Mouse (Mus musculus) gastrocnemius, postnatal 25 days (tissue): Measurements from ENCODE around the gene Gpm6a. TPM values are rescaled to one million over a fixed set of nuclear protein-coding genes. Genes with fewer than 3 reads are reported as not detected.

Experiments used
- DNase-seq: peaks from one replicate; pipeline ENCODE4 v3.0.0; 2022
- long read RNA-seq, 2 experiments: library from polyadenylated mRNA; stranded (forward); transcript quantifications; one replicate each; pipeline ENCODE4 v2.0.0; 2021
- total RNA-seq, 2 experiments: library from RNA; stranded (reverse); gene quantifications; 1 replicate in 1 of 2; 2 replicates in 1 of 2; pipeline ENCODE4 v1.2.3; 2021

The Gpm6a gene
- total RNA-seq, result under 1 TPM; 0.59 to 0.78 TPM
- long read RNA-seq, experiment 1, result 0 reads
- long read RNA-seq, experiment 2, result 0 reads

DNA sequence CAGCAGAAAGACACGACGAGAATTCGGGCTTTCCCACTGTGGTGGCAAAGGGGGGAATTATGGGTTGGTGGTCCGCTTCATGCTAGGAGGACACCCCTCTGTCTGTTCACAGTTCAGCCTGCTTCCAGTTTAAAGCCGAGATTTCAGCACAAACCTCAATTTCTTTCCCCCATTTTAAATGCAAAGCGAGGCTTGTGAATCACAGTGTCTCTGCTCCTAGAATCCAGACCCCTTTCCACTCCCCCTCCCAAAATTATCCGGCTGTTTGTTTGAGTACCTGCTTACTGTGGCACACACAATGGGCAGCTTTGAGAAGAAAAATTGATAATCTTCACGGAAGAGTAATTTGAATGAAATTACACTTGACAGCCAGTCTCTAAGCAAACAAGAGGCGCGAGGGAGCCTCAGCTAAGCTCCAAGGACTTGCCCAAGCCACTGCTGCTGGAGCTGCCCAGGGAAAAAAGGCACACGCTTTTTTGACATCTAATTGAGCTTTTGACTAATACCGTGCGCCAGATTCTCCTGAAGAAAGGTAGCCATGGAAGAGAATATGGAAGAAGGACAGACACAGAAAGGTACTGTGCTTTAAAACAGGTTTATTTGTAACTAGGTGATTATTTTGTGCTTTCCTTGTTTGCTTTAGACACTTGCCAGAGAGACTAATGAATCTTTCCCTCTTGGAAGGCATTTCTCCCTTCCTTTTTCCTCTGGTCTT, at the start of gene Gpm6a:
Gpm6a (plus strand) TSS at position 103 of the 715 bp plus-strand sequence.
- DNase-seq, result no peak

- no peak for DNase-seq
Measured at GRCm38 (mm10) chr8:54912891-54913290, 41.8 kb upstream of the Gpm6a start.

DNA sequence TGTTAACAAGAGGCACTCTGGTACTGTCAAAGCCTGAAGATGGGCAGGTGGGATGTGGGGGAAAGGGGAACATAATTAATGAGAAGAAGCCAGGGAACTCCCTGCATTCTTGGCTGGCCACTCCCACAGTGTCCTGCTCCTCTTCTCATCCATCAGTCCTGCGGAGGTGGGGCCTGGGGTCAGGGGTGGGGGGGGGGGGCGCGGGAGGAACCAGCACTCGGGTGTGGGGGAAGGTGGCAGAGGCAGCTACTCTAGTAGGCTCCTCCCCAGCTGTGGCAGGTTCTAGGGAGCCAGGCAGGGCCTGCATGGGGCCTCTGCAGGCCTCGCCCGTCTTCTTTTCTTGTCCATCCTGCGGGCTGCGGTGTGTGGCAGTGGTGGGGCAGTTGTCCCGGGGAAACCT, 36.9 kb upstream of the Gpm6a start:
- no peak for DNase-seq

GRCm38 (mm10) chr8:54922160-54922855, 32.3 kb upstream of the Gpm6a start:
- DNase-seq, result no peak

- DNase-seq, result no peak
Measured at GRCm38 (mm10) chr8:54924936-54925335, 29.7 kb upstream of the Gpm6a start.

DNA sequence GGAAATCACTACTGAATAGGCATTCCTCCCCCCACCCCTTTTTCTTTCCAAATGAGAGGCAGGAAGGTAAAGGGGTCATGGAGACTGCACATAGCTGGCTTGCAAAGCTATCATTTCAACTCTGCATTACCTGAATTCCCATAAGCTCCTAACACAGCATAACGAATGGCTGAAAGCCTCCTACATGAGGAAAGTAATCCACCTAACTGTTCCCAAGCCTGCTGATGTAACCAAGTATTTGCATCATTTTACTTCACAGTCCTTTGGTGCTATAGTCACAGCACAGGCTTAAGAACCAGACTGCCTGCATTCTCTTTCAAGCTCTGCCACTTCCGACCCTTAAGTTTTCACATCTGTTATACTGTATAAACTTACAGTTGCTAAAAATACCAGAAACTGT, 22.3 kb upstream of the Gpm6a start:
- no peak for DNase-seq

DNA sequence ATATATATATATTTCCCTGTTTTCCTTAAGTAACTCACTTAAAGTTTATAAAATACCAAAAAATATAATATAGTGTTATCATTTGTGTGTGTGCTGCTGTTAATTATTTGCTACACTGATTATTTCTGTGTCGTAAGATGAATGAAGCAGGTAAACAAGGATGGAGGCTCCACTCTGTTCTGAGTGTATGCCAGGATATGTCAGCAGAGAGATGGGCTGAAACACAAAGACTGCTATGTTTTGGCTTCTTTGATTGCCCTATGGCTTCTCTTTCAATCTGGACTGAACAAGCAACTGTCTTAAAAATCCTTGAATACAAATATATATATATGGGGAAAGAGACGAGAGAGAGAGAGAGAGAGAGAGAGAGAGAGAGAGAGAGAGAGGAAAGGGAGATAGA, 1.3 kb upstream of the Gpm6a start:
- no peak for DNase-seq

GRCm38 (mm10) chr8:54954030-54954429, 613 bp upstream of the Gpm6a start:
- DNase-seq, result no peak

DNA sequence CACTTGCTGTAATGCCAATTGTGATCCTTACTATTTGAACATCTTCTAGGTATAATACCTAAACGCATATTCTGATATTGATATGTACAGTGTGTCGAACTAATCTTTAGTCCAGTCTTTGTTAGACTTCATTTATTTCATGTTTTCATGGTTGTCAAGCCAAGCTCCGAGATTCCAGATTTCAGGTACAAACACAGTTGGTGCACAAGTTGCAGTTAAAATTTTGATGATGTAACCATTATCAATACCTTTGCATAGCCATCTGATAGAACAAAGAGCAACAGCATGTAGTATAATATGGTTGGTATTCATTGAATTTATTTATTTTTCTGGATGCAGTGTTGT, 785 bp downstream of the Gpm6a start:
- DNase-seq, result no peak

DNA sequence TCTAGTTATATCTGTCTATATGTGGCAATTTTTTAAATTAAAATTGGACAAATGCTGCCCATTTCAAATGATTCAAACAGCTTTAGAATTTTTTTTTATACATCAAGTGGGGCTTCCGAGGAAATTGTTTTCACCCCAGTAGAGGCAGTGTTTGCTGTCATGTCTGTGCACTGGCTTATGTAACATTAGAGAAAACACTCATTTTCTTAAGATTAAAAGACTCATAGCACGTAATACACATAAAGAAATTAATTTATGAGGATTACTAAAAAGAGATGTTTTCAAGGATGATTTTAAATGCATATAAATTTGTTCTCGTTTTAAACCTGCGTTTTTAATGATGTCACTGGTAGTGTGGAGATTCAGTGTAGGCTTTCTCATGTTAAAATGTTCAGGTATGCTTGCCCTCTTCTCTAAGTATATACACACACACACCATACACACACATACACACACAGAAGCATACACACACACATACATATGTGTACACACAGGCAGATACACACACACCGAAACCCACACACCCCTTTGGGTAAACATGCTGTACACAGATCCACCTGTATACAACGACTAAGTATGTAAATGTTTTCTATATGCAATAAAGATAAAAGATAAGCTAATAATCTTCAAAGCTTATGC, 1.4 kb downstream of the Gpm6a start:
- no peak for DNase-seq

DNA sequence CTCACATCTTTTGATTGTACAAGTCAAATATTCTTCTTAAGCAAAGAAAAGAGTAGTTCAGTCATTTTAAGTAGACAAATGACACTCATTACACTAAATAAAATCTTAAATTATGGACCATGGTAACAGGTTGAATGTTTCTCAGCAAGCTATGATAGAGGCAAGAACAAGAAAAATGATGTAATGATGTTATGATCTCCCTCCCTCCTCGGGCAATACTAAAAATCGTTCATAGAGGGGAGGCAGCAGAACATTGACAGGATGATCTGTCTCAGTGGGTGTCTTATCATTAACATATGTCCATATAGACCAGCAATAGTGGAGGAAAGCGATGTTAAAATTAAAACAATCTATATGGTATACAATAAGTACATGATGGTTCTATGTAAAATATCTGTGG, 2.1 kb downstream of the Gpm6a start:
- DNase-seq, result no peak

- DNase-seq, result no peak
Measured at GRCm38 (mm10) chr8:54957506-54957905, 2.9 kb downstream of the Gpm6a start.

GRCm38 (mm10) chr8:54961571-54961970, 6.9 kb downstream of the Gpm6a start:
- DNase-seq, result no peak

GRCm38 (mm10) chr8:54975020-54975419, 20.4 kb downstream of the Gpm6a start:
- no peak for DNase-seq

GRCm38 (mm10) chr8:54975506-54975905, 20.9 kb downstream of the Gpm6a start:
- no peak for DNase-seq

DNA sequence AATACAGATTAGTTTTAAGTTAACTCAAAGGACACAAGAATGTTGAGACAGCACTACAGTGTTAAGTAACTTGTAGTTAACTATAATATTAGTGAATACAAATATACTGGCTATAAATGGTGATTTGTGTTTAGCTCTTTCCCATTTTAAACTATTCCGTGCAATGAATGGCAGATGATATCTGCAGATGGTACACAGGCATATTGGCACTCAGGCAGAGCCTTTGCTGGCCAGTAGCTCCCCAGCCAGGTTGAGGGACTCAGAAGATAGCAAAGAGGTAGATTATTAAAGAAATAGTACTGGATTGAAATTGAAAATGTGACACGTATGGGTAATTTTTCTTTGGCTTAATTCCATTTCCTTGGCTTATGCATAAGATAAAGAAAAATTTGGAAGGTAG, 21.3 kb downstream of the Gpm6a start:
- DNase-seq, result no peak

GRCm38 (mm10) chr8:54976663-54977062, 22.0 kb downstream of the Gpm6a start:
- DNase-seq, result no peak

GRCm38 (mm10) chr8:54986791-54987190, 32.1 kb downstream of the Gpm6a start:
- DNase-seq, result no peak

DNA sequence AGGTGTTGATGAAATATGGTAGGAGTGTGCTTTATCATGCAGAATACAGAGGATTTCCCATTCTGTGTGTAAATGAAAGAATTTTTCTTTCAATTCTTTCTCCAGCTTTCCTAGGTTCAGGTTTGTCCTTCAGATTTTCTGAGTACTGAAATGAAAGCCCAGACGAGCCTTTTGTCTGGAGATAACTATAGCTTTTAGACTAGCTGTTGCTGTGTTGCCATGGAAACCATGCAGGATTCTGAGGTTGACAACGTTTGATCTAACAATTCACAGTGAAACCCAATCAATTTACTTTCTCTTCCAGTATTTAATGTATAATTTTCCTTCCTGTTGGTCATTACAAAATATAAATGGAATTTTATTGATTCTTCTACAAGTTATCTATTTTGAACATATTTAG, 34.5 kb downstream of the Gpm6a start:
- no peak for DNase-seq

- no peak for DNase-seq
Measured at GRCm38 (mm10) chr8:54991840-54992609, 37.4 kb downstream of the Gpm6a start.

DNA sequence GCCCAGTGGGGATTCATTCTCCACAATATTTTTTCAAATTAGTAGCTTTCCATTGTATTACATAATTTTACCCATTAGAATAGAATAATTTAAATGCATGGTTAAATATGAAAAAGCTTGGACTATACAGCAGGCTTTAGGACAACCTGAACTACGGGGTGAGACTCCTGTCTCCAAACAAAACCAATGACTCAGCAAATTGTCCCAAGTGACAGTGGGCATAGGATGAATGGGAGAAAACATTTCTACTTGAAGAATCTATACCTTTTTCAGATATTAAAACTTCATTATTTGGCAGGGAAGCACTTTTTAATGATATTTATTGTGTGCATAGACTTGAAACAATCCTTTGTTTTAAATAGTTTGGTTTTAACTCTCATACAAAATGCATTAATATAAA, 41.0 kb downstream of the Gpm6a start:
- no peak for DNase-seq

- no peak for DNase-seq
Measured at GRCm38 (mm10) chr8:55002398-55002797, 47.8 kb downstream of the Gpm6a start.

GRCm38 (mm10) chr8:55002946-55003345, 48.3 kb downstream of the Gpm6a start:
- no peak for DNase-seq
